Mouse (Mus musculus): Measurements from ENCODE around the gene Rhot1. TPM values are rescaled to one million over a fixed set of nuclear protein-coding genes. Genes with fewer than 3 reads are reported as not detected.

Gene Rhot1
- polyA plus RNA-seq, 1 experiment = 5.4 TPM

GRCm38 (mm10) chr11:80169629-80170028, 39.2 kb upstream of the Rhot1 start:
- Histone ChIP-seq H3K36me3 (ENCODE audit: control insufficient read depth, insufficient read depth, low read length) (no peaks in the 10 kb centered on the region), H3K27ac (ENCODE audit: insufficient read depth, low read length) (peak overlapping the region; percentile 71), H3K4me1 (ENCODE audit: control insufficient read depth, insufficient read depth, insufficient read length) (peaks cover 12% of the 10 kb centered on the region), H3K4me3 (ENCODE audit: extremely low read depth, insufficient read depth, insufficient read length) (no peak overlapping the region), H3K27me3 (ENCODE audit: control insufficient read depth, insufficient read depth, low read length) (no peaks in the 10 kb centered on the region)
- no peak for DNase-seq (ENCODE audit: low read depth in 1 of 2, low spot score in 2 of 2)
- 42% methylated on average over 3 of the region's 3 CpGs for WGBS
- TF ChIP-seq CTCF (IDR thresholded peaks at IDR 0.05; ENCODE audit: extremely low read depth, insufficient read depth, insufficient read length, insufficient replicate concordance) = no peak
- TF ChIP-seq POLR2A (IDR thresholded peaks at IDR 0.05; ENCODE audit: low read depth, low read length) = no peak

- TF ChIP-seq POLR2A (IDR thresholded peaks at IDR 0.05; ENCODE audit: low read depth, low read length) (no peak), CTCF (IDR thresholded peaks at IDR 0.05; ENCODE audit: extremely low read depth, insufficient read depth, insufficient read length, insufficient replicate concordance) (no peak)
- Histone ChIP-seq H3K36me3 (ENCODE audit: control insufficient read depth, insufficient read depth, low read length) (no peaks in the 10 kb centered on the region), H3K4me3 (ENCODE audit: extremely low read depth, insufficient read depth, insufficient read length) (no peak overlapping the region), H3K27me3 (ENCODE audit: control insufficient read depth, insufficient read depth, low read length) (no peaks in the 10 kb centered on the region), H3K27ac (ENCODE audit: insufficient read depth, low read length) (peak overlapping the region; percentile 71; the same call in 1 of the 2 replicates), H3K4me1 (ENCODE audit: control insufficient read depth, insufficient read depth, insufficient read length) (peaks cover 12% of the 10 kb centered on the region)
- DNase-seq (ENCODE audit: low read depth in 1 of 2, low spot score in 2 of 2) = no peak
- WGBS = 69% methylated on average over 5 of the region's 5 CpGs
Observed at GRCm38 (mm10) chr11:80170351-80170750, 38.5 kb upstream of the Rhot1 start.

GRCm38 (mm10) chr11:80171884-80172283, 36.9 kb upstream of the Rhot1 start:
- DNase-seq (ENCODE audit: low read depth in 1 of 2, low spot score in 2 of 2) = no peak
- Histone ChIP-seq H3K27ac (ENCODE audit: insufficient read depth, low read length) (peak overlapping the region; percentile 35; the same call in 1 of the 2 replicates), H3K4me3 (ENCODE audit: extremely low read depth, insufficient read depth, insufficient read length) (no peak overlapping the region), H3K27me3 (ENCODE audit: control insufficient read depth, insufficient read depth, low read length) (no peaks in the 10 kb centered on the region), H3K4me1 (ENCODE audit: control insufficient read depth, insufficient read depth, insufficient read length) (peaks cover 12% of the 10 kb centered on the region), H3K36me3 (ENCODE audit: control insufficient read depth, insufficient read depth, low read length) (no peaks in the 10 kb centered on the region)
- no peak for TF ChIP-seq POLR2A (IDR thresholded peaks at IDR 0.05; ENCODE audit: low read depth, low read length)
- no peak for TF ChIP-seq CTCF (IDR thresholded peaks at IDR 0.05; ENCODE audit: extremely low read depth, insufficient read depth, insufficient read length, insufficient replicate concordance)
- 76% methylated on average over 4 of the region's 4 CpGs for WGBS

GRCm38 (mm10) chr11:80173963-80174670, 34.7 kb upstream of the Rhot1 start:
- Histone ChIP-seq H3K27ac (ENCODE audit: insufficient read depth, low read length) (no peak overlapping the region), H3K27me3 (ENCODE audit: control insufficient read depth, insufficient read depth, low read length) (no peaks in the 10 kb centered on the region), H3K4me3 (ENCODE audit: extremely low read depth, insufficient read depth, insufficient read length) (no peak overlapping the region), H3K36me3 (ENCODE audit: control insufficient read depth, insufficient read depth, low read length) (no peaks in the 10 kb centered on the region), H3K4me1 (ENCODE audit: control insufficient read depth, insufficient read depth, insufficient read length) (peaks cover 4% of the 10 kb centered on the region)
- 75% methylated on average over 11 of the region's 11 CpGs for WGBS
- no peak for TF ChIP-seq CTCF (IDR thresholded peaks at IDR 0.05; ENCODE audit: extremely low read depth, insufficient read depth, insufficient read length, insufficient replicate concordance)
- no peak for TF ChIP-seq POLR2A (IDR thresholded peaks at IDR 0.05; ENCODE audit: low read depth, low read length)
- DNase-seq (ENCODE audit: low read depth in 1 of 2, low spot score in 2 of 2) = no peak

GRCm38 (mm10) chr11:80176911-80177895, 31.6 kb upstream of the Rhot1 start:
- H3K36me3 ChIP-seq (ENCODE audit: control insufficient read depth, insufficient read depth, low read length) = no peaks in the 10 kb centered on the region
- H3K4me1 ChIP-seq (ENCODE audit: control insufficient read depth, insufficient read depth, insufficient read length) = no peaks in the 10 kb centered on the region
- 60% methylated on average over 11 of the region's 11 CpGs for WGBS
- no peak for DNase-seq (ENCODE audit: low read depth in 1 of 2, low spot score in 2 of 2)
- no peak overlapping the region for H3K4me3 ChIP-seq (ENCODE audit: extremely low read depth, insufficient read depth, insufficient read length)
- no peaks in the 10 kb centered on the region for H3K27me3 ChIP-seq (ENCODE audit: control insufficient read depth, insufficient read depth, low read length)
- peak overlapping the region; percentile 76 for H3K27ac ChIP-seq (ENCODE audit: insufficient read depth, low read length)
- no peak for TF ChIP-seq CTCF (IDR thresholded peaks at IDR 0.05; ENCODE audit: extremely low read depth, insufficient read depth, insufficient read length, insufficient replicate concordance)

GRCm38 (mm10) chr11:80178316-80178715, 30.5 kb upstream of the Rhot1 start:
- 86% methylated on average over 8 of the region's 8 CpGs for WGBS
- peak overlapping the region; percentile 76 for H3K27ac ChIP-seq (ENCODE audit: insufficient read depth, low read length)
- no peaks in the 10 kb centered on the region for H3K27me3 ChIP-seq (ENCODE audit: control insufficient read depth, insufficient read depth, low read length)
- no peaks in the 10 kb centered on the region for H3K4me1 ChIP-seq (ENCODE audit: control insufficient read depth, insufficient read depth, insufficient read length)
- H3K36me3 ChIP-seq (ENCODE audit: control insufficient read depth, insufficient read depth, low read length) = no peaks in the 10 kb centered on the region
- no peak overlapping the region for H3K4me3 ChIP-seq (ENCODE audit: extremely low read depth, insufficient read depth, insufficient read length)
- no peak for DNase-seq (ENCODE audit: low read depth in 1 of 2, low spot score in 2 of 2)
- no peak for TF ChIP-seq POLR2A (IDR thresholded peaks at IDR 0.05; ENCODE audit: low read depth, low read length)
- no peak for TF ChIP-seq CTCF (IDR thresholded peaks at IDR 0.05; ENCODE audit: extremely low read depth, insufficient read depth, insufficient read length, insufficient replicate concordance)

All from spleen, adult 2 months (tissue).